Mouse (Mus musculus) liver, embryonic 14.5 days (tissue): ENCODE results near the gene Bcor.

Source experiments
- CTCF ChIP-seq: IDR thresholded peaks from 2 replicates; pipeline ENCODE4 v1.5.1; 2016; ENCODE audit warnings: antibody characterized with exemption, low read depth, control low read depth
- EP300 ChIP-seq: IDR thresholded peaks from 2 replicates; pipeline ENCODE4 v1.6.1; 2016; ENCODE audit warnings: antibody characterized with exemption, low read depth

DNA sequence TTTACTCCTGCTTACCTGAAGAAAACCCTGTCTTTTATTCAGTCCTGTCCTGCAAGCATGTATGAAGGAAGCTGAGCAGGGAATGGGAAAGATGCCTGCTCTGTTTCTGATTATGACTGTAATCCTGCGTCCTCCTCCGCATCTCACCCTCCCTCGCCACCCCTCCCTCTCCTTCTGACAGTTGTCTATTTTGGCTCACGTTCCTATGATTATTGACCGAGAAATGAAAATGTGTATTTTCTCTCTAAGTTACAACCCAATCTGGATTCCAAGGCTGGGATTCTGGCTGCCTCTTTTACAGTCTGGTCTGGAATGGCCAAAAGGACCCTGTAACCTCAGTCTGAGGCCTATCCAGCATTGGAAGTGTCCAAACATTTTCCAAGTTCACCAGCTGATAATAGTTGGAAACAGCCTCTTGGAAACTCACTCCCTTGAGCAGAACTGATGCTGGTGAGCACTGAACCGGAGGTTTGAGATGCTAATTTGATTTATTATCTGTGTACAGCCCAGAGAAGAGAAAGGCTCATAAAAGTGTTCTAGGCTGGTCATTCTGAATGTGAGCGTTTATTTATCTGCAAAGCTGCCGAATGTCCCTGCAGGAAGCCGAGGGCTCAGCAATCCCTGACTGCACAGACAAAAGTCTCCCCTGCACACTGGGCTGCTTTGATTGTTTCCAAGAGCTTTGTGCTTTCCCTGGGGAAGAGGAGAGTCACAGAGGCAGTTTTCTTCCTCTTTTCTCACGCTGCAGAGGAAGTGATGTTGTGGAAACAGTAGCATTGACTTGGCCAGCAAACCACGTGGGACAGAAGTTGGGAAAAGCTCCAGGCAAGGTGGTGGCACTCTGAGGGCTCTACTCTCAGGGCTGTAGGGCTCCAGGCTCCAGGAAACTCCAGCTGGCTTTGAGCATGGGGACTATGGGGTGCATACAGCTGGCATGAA, 4.7 kb upstream of the Bcor start:
- TF ChIP-seq CTCF, result no peak
- TF ChIP-seq EP300, result no peak
